Mouse (Mus musculus): ENCODE measurements around the gene Vps37d. TPM values are rescaled to one million over a fixed set of nuclear protein-coding genes. Genes with fewer than 3 reads are reported as not detected.

Vps37d gene
- not detected in 2 replicates for polyA plus RNA-seq (2012; ENCODE audit: insufficient read depth, insufficient read length, missing spikeins)

DNA sequence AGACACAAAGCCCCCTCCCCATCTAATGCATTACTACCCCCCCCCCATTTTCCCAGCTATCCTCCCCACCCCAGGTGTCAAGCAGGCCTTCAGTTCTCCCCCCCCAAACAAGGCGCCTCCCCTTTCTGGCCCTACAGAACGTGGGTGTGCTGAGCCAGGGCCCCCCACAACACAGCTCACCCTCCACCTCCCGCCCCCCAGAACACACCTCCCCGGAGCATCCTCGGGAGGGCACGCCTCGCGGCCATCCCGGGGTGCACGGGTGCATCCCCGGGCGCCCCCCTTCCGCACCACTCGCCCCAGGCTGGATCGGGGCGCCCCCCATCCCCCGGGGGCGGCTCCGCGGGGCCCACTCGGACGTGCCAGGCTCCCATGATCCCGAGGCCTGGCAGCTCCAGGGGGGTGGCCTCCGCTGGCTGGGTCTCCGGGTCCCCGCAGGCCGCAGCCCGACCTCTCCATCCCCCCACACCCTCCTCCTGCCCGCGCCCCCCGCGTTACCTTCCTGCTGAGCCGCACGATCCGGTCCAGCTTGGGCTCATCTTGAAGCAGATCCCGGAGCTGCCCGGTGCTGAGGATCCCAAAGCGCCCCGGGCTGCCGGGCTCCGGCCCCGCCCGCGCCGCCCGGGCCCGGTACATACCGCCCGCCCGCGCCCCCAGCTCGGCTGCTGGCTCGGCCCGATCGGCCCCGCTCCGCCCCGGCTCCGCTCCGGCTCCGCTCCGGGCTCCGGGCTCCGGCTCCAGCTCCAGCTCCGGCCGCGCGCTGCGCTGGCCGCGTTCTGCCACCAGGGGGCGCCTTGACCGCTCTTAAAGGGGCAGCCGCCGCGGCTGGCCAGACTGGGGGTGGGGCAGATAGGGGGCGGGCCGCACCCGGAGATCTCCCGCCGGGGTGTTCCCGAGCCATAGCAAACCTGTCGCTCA, at the start of gene Vps37d:
TSS of gene Vps37d (minus strand) at position 703 of the 918 bp plus-strand sequence.
- peak; percentile 51 for TF ChIP-seq CTCF (IDR thresholded peaks at IDR 0.05; ENCODE audit: low read depth, low read length)
- TF ChIP-seq POLR2A (IDR thresholded peaks at IDR 0.05; ENCODE audit: borderline replicate concordance, low read depth, low read length) = no peak
- peak within 1 kb of the TSS; percentile 55 for H3K4me3 ChIP-seq (ENCODE audit: insufficient read depth, low read length)
- H3K4me1 ChIP-seq (ENCODE audit: control insufficient read depth, insufficient read depth, low read length) = no peaks in the 10 kb centered on the region
- H3K27ac ChIP-seq (ENCODE audit: insufficient read depth, low read depth, low read length) = no peak within 1 kb of the TSS

DNA sequence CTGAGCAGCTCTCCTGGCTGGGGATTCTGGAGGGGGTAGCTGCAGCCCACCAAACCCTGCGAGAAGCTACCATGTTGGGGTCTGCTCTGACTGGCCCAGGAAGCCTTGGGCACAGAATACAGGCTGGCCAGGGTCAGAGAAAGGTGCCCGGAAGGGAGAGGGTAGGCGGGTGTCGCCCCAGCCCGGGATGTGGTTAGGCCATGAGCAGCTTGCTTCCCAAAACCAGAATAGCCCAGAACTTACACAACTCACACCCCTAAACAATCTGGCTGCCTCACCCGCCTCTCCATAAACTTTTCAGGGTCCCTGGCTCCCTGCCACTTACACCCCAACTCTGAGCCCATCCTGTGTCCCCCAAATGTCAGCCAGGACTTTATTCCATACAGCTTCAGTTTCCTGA, 49.6 kb upstream of the Vps37d start:
- peaks cover 7% of the 10 kb centered on the region for H3K4me1 ChIP-seq (ENCODE audit: control insufficient read depth, insufficient read depth, low read length)
- H3K4me3 ChIP-seq (ENCODE audit: insufficient read depth, low read length) = no peak overlapping the region
- H3K27ac ChIP-seq (ENCODE audit: insufficient read depth, low read depth, low read length) = no peak overlapping the region
- no peak for TF ChIP-seq CTCF (IDR thresholded peaks at IDR 0.05; ENCODE audit: low read depth, low read length)
- TF ChIP-seq POLR2A (IDR thresholded peaks at IDR 0.05; ENCODE audit: borderline replicate concordance, low read depth, low read length) = no peak

DNA sequence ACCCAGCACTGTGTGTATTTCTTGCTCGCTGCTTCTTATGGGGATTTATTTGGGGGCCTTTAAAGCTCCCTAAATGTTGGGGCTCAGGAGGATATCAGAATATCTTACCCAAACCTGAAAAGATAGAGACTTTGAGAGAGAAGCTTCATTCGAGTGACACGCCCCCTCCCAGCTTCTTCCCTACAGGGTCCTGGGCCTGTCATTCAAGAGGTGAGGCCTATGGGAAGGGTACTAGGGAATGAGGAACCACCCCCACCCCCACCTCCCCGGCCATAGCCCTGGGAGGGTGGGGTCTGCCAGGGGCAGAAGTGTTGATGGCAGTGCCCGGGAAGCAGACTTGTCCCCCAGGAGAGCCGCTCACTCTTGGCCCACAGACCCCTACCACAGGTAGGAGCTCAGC, 48.1 kb upstream of the Vps37d start:
- Histone ChIP-seq H3K4me1 (ENCODE audit: control insufficient read depth, insufficient read depth, low read length) (peaks cover 7% of the 10 kb centered on the region), H3K4me3 (ENCODE audit: insufficient read depth, low read length) (no peak overlapping the region), H3K27ac (ENCODE audit: insufficient read depth, low read depth, low read length) (no peak overlapping the region)
- TF ChIP-seq POLR2A (IDR thresholded peaks at IDR 0.05; ENCODE audit: borderline replicate concordance, low read depth, low read length) = no peak
- TF ChIP-seq CTCF (IDR thresholded peaks at IDR 0.05; ENCODE audit: low read depth, low read length) = no peak

DNA sequence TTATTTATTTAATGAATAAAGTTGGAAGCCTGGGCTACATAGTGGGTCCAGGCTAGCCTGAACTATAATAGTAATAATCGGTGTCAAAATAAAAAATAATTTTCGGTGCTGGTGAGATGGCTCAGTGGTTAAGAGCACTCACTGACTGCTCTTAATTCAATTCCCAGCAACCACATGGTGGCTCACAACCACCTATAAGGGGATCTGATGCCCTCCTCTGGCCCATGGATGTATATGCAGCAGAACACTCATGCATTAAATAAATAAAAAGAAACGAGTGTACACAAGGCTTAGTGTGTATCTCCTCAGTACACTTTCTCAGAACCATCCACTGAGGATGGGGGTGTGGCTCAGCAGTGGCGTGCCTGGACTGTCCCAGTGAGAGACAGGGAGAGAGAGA, 42.7 kb upstream of the Vps37d start:
- Histone ChIP-seq H3K4me3 (ENCODE audit: insufficient read depth, low read length) (no peak overlapping the region), H3K27ac (ENCODE audit: insufficient read depth, low read depth, low read length) (no peak overlapping the region), H3K4me1 (ENCODE audit: control insufficient read depth, insufficient read depth, low read length) (no peaks in the 10 kb centered on the region)
- no peak for TF ChIP-seq CTCF (IDR thresholded peaks at IDR 0.05; ENCODE audit: low read depth, low read length)
- TF ChIP-seq POLR2A (IDR thresholded peaks at IDR 0.05; ENCODE audit: borderline replicate concordance, low read depth, low read length) = no peak

DNA sequence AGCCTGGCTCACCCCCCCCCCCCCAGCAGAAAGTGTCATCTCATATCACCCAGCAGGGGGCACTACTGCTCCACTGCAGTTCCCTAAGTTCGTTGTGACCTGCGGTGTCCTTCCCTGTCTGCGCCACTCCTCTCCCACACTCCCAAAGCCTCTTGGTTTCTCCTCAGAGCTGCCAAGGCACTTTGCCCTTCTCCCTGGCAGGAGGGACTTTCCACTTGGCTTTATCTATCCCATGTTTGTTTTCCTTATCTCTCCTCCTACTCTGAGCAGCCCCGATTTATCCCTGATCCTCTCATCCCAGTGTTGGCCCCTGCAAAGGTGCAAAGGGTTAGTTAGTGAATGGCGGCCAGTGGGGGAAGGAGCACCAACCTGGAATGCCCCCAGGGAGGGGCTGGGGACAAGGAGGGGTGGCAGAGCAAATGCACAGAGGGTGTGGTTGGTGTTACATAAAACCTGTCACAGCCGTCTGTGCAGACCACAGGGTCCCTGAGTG, 40.6 kb upstream of the Vps37d start:
- no peaks in the 10 kb centered on the region for H3K4me1 ChIP-seq (ENCODE audit: control insufficient read depth, insufficient read depth, low read length)
- peak; percentile 56 for TF ChIP-seq CTCF (IDR thresholded peaks at IDR 0.05; ENCODE audit: low read depth, low read length)
- TF ChIP-seq POLR2A (IDR thresholded peaks at IDR 0.05; ENCODE audit: borderline replicate concordance, low read depth, low read length) = no peak
- H3K4me3 ChIP-seq (ENCODE audit: insufficient read depth, low read length) = no peak overlapping the region
- no peak overlapping the region for H3K27ac ChIP-seq (ENCODE audit: insufficient read depth, low read depth, low read length)

DNA sequence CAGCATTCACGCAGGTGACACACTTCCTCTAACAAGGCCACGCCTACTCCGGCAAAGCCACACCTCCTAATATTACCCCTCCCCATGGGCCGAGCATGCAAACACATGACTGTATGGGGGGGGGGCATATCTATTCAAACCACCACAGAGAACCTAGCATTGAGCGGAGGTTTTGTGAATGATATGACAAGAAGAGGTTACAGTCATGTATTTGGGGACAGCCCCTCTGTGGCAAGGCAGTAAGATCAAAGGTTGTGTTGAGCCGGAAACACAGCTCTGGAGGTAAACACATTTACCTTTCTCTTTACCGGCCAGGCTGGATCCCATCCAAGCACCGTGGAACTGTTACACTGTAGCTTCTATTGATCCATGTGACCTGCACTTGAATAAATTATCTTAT, 37.2 kb upstream of the Vps37d start:
- no peak overlapping the region for H3K27ac ChIP-seq (ENCODE audit: insufficient read depth, low read depth, low read length)
- no peak overlapping the region for H3K4me3 ChIP-seq (ENCODE audit: insufficient read depth, low read length)
- H3K4me1 ChIP-seq (ENCODE audit: control insufficient read depth, insufficient read depth, low read length) = no peaks in the 10 kb centered on the region
- TF ChIP-seq CTCF (IDR thresholded peaks at IDR 0.05; ENCODE audit: low read depth, low read length) = no peak
- TF ChIP-seq POLR2A (IDR thresholded peaks at IDR 0.05; ENCODE audit: borderline replicate concordance, low read depth, low read length) = no peak

DNA sequence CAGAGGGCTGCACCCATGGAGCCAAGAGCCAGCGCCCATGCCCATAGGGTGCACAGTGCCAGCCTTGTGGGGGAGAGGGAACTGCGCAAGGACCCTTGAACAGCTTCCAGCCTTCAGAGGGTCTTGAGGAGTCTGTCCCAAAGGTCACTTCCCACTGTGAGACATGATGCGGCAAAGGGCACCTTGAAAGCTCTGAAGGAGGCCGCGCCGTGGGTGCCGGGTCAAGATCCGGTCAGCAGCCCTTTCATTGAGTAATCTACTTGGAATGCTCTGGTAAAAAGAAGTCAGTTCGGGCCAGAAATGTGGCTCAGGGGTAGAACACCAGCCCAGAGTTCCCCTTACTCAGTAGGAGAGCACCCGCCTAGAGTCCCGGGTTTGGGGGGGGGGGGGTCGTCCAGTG, 35.7 kb upstream of the Vps37d start:
- TF ChIP-seq CTCF (IDR thresholded peaks at IDR 0.05; ENCODE audit: low read depth, low read length) (no peak), POLR2A (IDR thresholded peaks at IDR 0.05; ENCODE audit: borderline replicate concordance, low read depth, low read length) (no peak)

DNA sequence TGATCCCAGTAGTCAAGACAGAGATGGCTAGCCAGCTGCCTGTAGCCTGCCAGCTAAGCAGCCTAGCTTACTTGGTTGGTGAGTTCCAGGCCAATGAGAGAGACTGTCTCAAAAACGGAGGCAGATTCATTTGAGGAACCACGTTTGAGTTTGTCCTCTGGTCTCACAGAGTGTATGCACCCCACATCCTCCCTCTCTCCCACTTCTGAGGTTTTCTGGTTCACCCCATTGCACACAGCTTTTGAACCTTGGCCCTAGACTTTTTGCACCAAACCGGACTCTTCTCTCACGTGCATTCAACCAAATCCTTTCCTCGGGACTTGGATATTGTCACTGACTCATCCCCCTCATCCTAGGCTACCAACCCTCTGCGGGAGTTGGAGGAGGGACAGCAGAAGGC, 31.9 kb upstream of the Vps37d start:
- Histone ChIP-seq H3K4me1 (ENCODE audit: control insufficient read depth, insufficient read depth, low read length) (no peaks in the 10 kb centered on the region), H3K4me3 (ENCODE audit: insufficient read depth, low read length) (no peak overlapping the region), H3K27ac (ENCODE audit: insufficient read depth, low read depth, low read length) (no peak overlapping the region)
- TF ChIP-seq CTCF (IDR thresholded peaks at IDR 0.05; ENCODE audit: low read depth, low read length) = no peak
- no peak for TF ChIP-seq POLR2A (IDR thresholded peaks at IDR 0.05; ENCODE audit: borderline replicate concordance, low read depth, low read length)

More for the DNA sequence above, 35.7 kb upstream of the Vps37d start:
- Histone ChIP-seq H3K4me1 (ENCODE audit: control insufficient read depth, insufficient read depth, low read length) (no peaks in the 10 kb centered on the region), H3K4me3 (ENCODE audit: insufficient read depth, low read length) (no peak overlapping the region), H3K27ac (ENCODE audit: insufficient read depth, low read depth, low read length) (no peak overlapping the region)

DNA sequence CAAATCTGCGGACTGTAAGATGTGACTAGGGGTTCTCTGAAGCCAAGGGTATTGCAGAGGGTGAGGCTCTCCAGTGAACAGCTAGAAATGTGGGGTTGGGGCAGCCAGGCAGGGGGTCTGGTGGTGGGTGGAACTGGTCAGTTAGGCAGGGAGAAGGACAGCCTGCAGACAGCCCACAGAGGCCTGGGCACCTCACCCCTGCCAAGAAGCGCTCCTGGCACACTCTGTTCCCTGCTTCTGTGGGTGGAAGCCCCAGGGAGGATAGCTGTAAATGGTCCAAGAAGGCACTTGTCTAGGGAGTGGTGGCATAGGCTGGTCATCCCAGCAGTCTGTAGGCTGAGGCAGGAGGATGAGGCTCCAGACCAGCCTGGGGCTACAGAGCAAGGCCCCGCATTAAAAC, 31.4 kb upstream of the Vps37d start:
- no peaks in the 10 kb centered on the region for H3K4me1 ChIP-seq (ENCODE audit: control insufficient read depth, insufficient read depth, low read length)
- H3K27ac ChIP-seq (ENCODE audit: insufficient read depth, low read depth, low read length) = no peak overlapping the region
- TF ChIP-seq CTCF (IDR thresholded peaks at IDR 0.05; ENCODE audit: low read depth, low read length) = no peak
- no peak for TF ChIP-seq POLR2A (IDR thresholded peaks at IDR 0.05; ENCODE audit: borderline replicate concordance, low read depth, low read length)
- H3K4me3 ChIP-seq (ENCODE audit: insufficient read depth, low read length) = no peak overlapping the region

DNA sequence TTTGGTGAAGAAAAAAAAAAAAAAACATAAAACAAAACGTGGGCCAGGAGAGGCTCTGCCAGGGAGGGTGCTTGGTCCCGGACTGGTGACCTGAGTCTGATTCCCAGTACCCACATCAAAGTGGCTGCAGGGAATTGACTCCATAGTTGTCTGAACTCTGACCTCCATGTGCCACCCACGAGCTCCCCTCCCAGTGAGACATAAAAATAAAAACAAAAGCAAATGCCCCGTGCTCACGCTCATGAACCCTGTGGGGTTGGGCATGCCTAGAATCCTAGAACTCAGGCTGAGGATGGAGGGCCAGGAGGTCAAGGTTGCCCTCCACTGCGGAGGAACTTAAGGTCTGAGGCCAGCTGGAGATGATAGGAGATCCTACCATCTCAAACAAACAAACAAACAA, 31.0 kb upstream of the Vps37d start:
- TF ChIP-seq CTCF (IDR thresholded peaks at IDR 0.05; ENCODE audit: low read depth, low read length) = no peak
- TF ChIP-seq POLR2A (IDR thresholded peaks at IDR 0.05; ENCODE audit: borderline replicate concordance, low read depth, low read length) = no peak
- Histone ChIP-seq H3K4me1 (ENCODE audit: control insufficient read depth, insufficient read depth, low read length) (no peaks in the 10 kb centered on the region), H3K4me3 (ENCODE audit: insufficient read depth, low read length) (no peak overlapping the region), H3K27ac (ENCODE audit: insufficient read depth, low read depth, low read length) (no peak overlapping the region)

Data from bone marrow macrophage, adult 2 months (primary cell).